Mouse (Mus musculus): ENCODE results near the gene Acss2. TPM values are rescaled to one million over a fixed set of nuclear protein-coding genes. Genes with fewer than 3 reads are reported as not detected.

Acss2 gene
- polyA plus RNA-seq, 1 experiment from 2014 or later, result 13.0 TPM

DNA sequence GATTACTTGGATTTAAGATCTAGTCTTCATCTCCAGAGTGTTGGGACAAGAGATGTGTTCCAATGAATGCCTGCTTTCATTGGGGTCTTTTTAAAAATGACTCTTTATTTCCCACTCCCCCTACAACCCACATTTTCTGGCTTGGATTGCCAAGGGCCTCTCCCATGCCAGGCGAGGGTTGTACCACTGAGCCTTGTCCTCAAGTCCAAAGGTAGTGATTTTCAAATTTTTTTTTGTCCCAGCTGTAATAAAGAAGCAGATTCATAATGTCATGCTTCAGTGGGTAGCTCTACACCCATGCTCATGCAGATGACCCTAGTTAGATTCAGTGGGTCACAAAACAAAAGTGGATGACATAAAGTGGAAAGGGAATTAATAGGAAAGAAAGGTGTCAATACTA lies 29.2 kb downstream of the Acss2 start:
- no peak overlapping the region for H3K4me2 ChIP-seq
- no peaks in the 10 kb centered on the region for H3K4me1 ChIP-seq
- no peak overlapping the region for H3K4me3 ChIP-seq (replicated peaks)
- no peaks in the 10 kb centered on the region for H3K36me3 ChIP-seq
- no peak overlapping the region for H3K9ac ChIP-seq
- no peaks in the 10 kb centered on the region for H3K9me3 ChIP-seq (replicated peaks)
- no peak overlapping the region for H3K27ac ChIP-seq
- no peaks in the 10 kb centered on the region for H3K27me3 ChIP-seq
- ATAC-seq (replicated peaks; ENCODE audit: low FRiP score), result no peak
- WGBS, result 79% methylated on average over 1 of the region's 1 CpGs

DNA sequence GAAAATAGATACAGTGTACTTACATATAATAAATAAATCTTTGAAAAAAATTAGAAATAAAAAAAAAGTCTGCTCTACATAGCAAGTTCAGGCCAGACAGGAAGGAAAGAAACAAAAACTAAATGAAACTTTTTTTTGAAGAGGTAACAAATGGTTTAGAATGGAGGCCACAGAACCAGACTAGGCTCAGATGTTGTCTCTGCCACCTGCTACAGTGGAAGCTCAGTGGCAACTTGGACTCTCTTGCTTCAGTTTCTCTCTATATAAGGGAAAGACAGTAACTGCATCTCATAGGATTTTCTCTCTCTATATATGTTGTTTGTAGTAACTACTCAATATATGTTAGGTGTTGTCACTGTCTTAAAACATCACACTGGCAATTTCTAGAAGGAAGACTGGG lies 34.6 kb downstream of the Acss2 start:
- H3K36me3 ChIP-seq, result no peaks in the 10 kb centered on the region

DNA sequence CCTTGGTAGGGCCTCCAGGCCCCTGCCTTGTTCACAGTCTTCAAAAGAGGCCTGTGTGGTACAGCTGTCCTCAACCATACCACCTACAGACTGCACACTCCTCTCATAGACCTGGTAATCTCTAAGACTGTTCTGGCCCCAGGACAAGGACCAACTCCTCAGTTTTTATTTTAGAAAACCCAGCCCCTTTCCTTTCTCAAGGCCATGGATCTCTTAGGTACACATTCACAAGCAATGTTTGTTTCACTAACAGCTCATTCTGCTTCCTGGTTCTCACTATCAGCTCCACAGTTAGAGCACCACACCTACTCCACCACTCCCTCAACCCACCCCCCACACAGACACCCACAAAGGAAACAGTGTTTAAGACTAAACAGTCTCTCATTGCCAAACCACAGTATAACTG lies 35.2 kb downstream of the Acss2 start:
- no peak for ATAC-seq (replicated peaks; ENCODE audit: low FRiP score)
- Histone ChIP-seq H3K27me3 (no peaks in the 10 kb centered on the region), H3K4me3 (replicated peaks) (no peak overlapping the region), H3K9ac (no peak overlapping the region), H3K36me3 (no peaks in the 10 kb centered on the region), H3K4me1 (no peaks in the 10 kb centered on the region), H3K4me2 (no peak overlapping the region), H3K9me3 (replicated peaks) (no peaks in the 10 kb centered on the region), H3K27ac (no peak overlapping the region)

More for the DNA sequence above, 34.6 kb downstream of the Acss2 start:
- no peak for ATAC-seq (replicated peaks; ENCODE audit: low FRiP score)
- Histone ChIP-seq H3K27me3 (no peaks in the 10 kb centered on the region), H3K4me2 (no peak overlapping the region), H3K4me1 (no peaks in the 10 kb centered on the region), H3K9me3 (replicated peaks) (no peaks in the 10 kb centered on the region), H3K4me3 (replicated peaks) (no peak overlapping the region), H3K27ac (no peak overlapping the region), H3K9ac (no peak overlapping the region)

DNA sequence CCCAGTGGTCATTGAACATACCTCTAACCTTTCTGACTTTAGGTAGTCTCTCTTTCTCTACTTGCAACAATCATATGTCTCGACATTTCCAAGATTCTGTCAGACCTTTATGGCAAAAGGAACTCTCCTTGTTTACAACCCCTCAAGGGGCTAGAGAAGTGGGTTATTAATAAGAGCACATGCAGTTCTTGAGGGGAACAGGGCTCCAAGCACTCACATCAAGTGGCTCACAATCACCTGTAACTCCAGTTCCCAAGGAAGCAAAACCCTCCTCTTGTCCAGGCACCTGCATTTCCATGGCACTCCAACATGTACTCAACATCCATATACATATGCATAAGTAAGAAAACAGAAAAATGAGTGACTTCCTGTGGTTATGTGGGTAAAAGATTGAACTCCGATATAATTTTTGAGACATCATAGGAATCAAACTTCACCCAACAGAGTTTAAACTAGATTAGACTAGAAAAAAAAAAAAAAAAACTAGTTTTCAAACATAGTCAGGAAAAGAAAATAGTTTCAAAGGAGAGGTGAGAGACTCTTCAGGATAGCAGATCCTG lies 36.8 kb downstream of the Acss2 start:
- ATAC-seq (replicated peaks; ENCODE audit: low FRiP score), result no peak
- WGBS, result 77% methylated on average over 2 of the region's 2 CpGs

DNA sequence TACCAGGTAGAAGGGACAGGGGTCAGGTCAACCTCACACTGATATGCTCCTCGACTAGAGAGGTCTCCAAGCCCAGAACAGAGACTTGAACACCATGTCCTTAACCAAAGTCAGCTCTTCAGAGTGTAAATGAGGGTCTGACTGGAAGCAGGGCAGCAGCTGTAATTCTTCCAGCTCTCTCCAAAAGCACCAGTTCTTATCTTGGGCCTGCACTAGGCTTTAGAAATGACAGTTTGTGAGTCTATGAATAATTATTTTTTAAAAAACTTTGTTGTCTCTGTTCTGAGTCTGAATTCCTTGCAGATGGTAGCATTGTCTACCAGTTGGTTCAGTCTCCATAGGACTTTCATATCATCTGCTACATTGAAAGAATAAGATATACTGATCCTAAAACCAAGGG lies 44.5 kb downstream of the Acss2 start:
- H3K9me3 ChIP-seq (replicated peaks), result no peaks in the 10 kb centered on the region
- no peak for ATAC-seq (replicated peaks; ENCODE audit: low FRiP score)
- 60% methylated on average over 1 of the region's 1 CpGs for WGBS
- no peaks in the 10 kb centered on the region for H3K27me3 ChIP-seq
- H3K4me1 ChIP-seq, result no peaks in the 10 kb centered on the region
- peaks cover 9% of the 10 kb centered on the region for H3K36me3 ChIP-seq
- H3K4me3 ChIP-seq (replicated peaks), result no peak overlapping the region
- no peak overlapping the region for H3K9ac ChIP-seq
- H3K27ac ChIP-seq, result no peak overlapping the region
- H3K4me2 ChIP-seq, result no peak overlapping the region

More for the DNA sequence above, 36.8 kb downstream of the Acss2 start:
- no peak overlapping the region for H3K27ac ChIP-seq
- H3K4me3 ChIP-seq (replicated peaks), result no peak overlapping the region
- H3K27me3 ChIP-seq, result no peaks in the 10 kb centered on the region
- no peak overlapping the region for H3K4me2 ChIP-seq
- no peaks in the 10 kb centered on the region for H3K36me3 ChIP-seq
- H3K4me1 ChIP-seq, result no peaks in the 10 kb centered on the region
- H3K9me3 ChIP-seq (replicated peaks), result no peaks in the 10 kb centered on the region
- no peak overlapping the region for H3K9ac ChIP-seq

DNA sequence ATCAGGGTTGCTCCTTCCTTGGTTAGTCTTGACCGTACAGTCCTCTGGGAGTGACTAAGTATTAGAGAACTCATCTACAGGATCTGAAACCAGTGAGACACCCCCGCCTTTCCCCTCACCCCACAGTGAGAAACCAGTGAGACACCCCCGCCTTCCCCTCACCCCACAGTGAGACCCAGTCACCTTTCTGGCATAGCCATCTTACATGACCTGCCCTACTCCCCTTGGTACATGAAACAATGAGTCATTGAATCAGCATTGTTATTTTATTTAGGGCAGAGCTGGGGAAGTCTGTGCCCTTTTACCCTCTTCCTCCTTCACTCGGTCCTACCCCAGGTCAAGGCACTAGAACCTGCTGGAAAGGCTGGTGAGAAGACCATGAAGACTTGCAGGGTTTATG lies 45.2 kb downstream of the Acss2 start:
- Histone ChIP-seq H3K4me2 (no peak overlapping the region), H3K4me1 (no peaks in the 10 kb centered on the region), H3K27ac (no peak overlapping the region), H3K9me3 (replicated peaks) (no peaks in the 10 kb centered on the region), H3K9ac (no peak overlapping the region), H3K4me3 (replicated peaks) (no peak overlapping the region), H3K27me3 (no peaks in the 10 kb centered on the region), H3K36me3 (peaks cover 13% of the 10 kb centered on the region)
- WGBS, result 78% methylated on average over 4 of the region's 4 CpGs
- no peak for ATAC-seq (replicated peaks; ENCODE audit: low FRiP score)

DNA sequence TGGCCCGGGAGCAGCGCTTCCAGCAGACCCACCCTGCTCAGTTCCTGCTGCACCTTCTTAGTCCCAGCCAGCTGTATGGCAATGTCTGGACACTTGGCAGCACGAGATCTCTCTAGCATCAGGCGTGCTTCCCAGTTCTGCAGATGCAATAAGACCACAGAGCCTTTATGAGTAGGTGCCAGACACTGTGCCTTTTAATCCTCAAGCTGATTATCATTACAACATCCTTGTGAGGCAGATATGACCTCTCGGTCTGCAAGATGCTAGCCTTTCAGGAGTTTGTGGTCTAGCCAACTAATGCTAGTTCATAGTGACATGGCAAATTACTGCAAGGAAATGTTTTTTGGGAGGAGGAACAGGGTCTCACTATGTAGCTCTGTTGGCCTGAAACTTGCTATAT lies 50.0 kb downstream of the Acss2 start:
- no peak overlapping the region for H3K9ac ChIP-seq
- H3K9me3 ChIP-seq (replicated peaks), result no peaks in the 10 kb centered on the region
- no peak overlapping the region for H3K4me2 ChIP-seq
- no peak overlapping the region for H3K4me3 ChIP-seq (replicated peaks)
- H3K4me1 ChIP-seq, result peaks cover 3% of the 10 kb centered on the region; the same call in 1 of the 2 replicates
- H3K27me3 ChIP-seq, result no peaks in the 10 kb centered on the region
- 87% methylated on average over 5 of the region's 5 CpGs for WGBS
- no peak for ATAC-seq (replicated peaks; ENCODE audit: low FRiP score)
- H3K36me3 ChIP-seq, result peaks cover 13% of the 10 kb centered on the region
- H3K27ac ChIP-seq, result no peak overlapping the region

DNA sequence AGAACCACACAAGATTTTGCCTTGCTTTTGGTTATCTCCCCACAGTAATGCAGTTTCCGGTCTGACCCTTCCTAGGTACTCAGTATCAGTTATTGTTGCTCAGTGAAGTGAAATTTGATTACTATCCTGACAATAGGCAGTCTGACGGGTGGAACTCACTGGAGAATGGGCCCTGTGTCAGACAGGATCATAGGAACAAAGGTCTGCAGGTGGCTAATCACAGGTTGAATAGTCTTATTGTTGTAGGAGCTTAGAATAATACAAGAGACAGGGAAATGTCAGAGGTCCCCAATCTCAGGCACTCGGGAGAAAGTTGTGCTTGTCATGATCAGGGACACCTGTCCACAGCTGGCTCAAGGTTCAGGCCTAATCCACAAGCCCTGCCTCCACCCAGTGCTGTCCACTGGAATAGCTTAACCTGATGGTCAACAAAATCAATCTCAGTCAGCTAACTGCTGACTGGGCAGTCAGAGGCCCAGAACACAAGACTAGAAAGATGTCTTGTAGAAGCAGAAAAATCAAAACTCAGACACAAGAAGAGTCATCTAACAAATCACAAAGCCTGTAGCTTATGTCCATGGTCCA lies 51.6 kb downstream of the Acss2 start:
- Histone ChIP-seq H3K4me2 (no peak overlapping the region), H3K36me3 (peaks cover 13% of the 10 kb centered on the region), H3K4me1 (peaks cover 3% of the 10 kb centered on the region; the same call in 1 of the 2 replicates), H3K9me3 (replicated peaks) (no peaks in the 10 kb centered on the region), H3K27me3 (no peaks in the 10 kb centered on the region), H3K9ac (no peak overlapping the region), H3K27ac (no peak overlapping the region), H3K4me3 (replicated peaks) (no peak overlapping the region)
- 34% methylated on average over 3 of the region's 3 CpGs for WGBS
- no peak for ATAC-seq (replicated peaks; ENCODE audit: low FRiP score)

DNA sequence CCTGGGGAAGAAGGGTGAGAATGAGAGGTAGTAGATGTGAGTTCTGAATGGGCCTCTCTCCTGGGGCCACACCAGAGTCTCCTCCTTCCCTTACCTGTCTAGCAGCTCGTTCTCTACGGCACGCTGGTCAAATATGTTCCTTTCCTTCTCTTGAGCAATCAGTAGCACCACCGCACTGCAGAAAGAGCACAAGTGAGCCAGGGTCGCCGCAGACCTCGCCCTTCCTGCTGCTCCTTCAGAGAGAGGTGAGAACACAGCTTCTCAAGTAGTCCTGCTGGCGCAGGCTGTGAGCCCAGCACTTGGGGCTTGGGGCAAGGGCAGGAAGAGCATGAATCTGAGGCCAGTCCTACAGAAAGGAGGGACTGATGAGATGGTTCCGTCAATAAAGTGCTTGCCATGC lies 55.3 kb downstream of the Acss2 start:
- Histone ChIP-seq H3K9ac (no peak overlapping the region), H3K4me2 (no peak overlapping the region), H3K4me3 (replicated peaks) (no peak overlapping the region), H3K9me3 (replicated peaks) (no peaks in the 10 kb centered on the region), H3K36me3 (peaks cover 17% of the 10 kb centered on the region), H3K27ac (no peak overlapping the region), H3K27me3 (no peaks in the 10 kb centered on the region), H3K4me1 (peaks cover 3% of the 10 kb centered on the region; the same call in 1 of the 2 replicates)
- WGBS, result 86% methylated on average over 9 of the region's 9 CpGs
- no peak for ATAC-seq (replicated peaks; ENCODE audit: low FRiP score)

DNA sequence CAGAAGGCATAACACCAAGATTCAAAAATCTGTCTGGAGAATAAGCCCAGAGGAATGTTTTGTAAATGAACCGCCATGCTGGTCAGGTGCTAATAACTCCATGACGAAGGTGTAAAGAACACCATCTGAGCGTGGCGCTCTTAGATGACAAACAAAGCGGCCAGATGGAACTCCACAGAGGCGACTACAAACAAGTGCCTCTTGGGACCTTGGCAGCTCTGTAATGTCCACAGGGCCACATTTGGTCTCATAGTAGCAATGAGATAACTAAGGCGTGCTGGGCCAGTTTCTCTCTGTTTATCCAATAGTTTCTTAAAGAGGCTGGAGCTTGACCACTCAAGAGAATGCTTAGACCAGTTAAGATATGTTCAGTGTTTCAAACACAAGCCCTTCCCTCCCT lies 56.2 kb downstream of the Acss2 start:
- H3K9me3 ChIP-seq (replicated peaks), result no peaks in the 10 kb centered on the region
- no peak overlapping the region for H3K27ac ChIP-seq
- H3K4me1 ChIP-seq, result peaks cover 3% of the 10 kb centered on the region; the same call in 1 of the 2 replicates
- no peak overlapping the region for H3K4me3 ChIP-seq (replicated peaks)
- H3K27me3 ChIP-seq, result no peaks in the 10 kb centered on the region
- no peak overlapping the region for H3K4me2 ChIP-seq
- ATAC-seq (replicated peaks; ENCODE audit: low FRiP score), result no peak
- peaks cover 17% of the 10 kb centered on the region for H3K36me3 ChIP-seq
- no peak overlapping the region for H3K9ac ChIP-seq
- WGBS, result 90% methylated on average over 7 of the region's 7 CpGs

DNA sequence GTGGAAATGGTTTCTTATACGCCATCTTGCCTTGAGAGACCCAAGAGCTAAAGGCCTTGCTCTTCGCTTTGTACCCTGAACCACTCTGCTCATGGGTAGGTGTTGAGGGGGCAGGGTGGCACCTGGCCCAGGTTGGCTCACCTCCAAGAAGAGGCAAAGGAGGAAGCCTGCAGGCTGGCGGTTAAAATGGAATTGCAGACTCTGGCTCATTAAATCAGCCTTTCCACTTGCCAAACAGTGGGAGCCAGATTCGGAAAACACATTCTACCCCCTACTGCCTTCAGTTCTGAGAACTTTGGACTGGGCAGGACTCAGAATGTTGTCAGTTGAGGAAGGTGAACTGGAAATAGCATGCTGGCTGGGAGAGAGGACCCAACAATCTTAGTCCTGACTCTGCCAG lies 57.0 kb downstream of the Acss2 start:
- peaks cover 17% of the 10 kb centered on the region for H3K36me3 ChIP-seq
- H3K9me3 ChIP-seq (replicated peaks), result no peaks in the 10 kb centered on the region
- H3K27ac ChIP-seq, result no peak overlapping the region
- H3K4me3 ChIP-seq (replicated peaks), result no peak overlapping the region
- no peak overlapping the region for H3K4me2 ChIP-seq
- no peak overlapping the region for H3K9ac ChIP-seq
- ATAC-seq (replicated peaks; ENCODE audit: low FRiP score), result no peak
- WGBS, result 94% methylated on average over 4 of the region's 4 CpGs
- no peaks in the 10 kb centered on the region for H3K27me3 ChIP-seq
- peaks cover 3% of the 10 kb centered on the region; the same call in 1 of the 2 replicates for H3K4me1 ChIP-seq

DNA sequence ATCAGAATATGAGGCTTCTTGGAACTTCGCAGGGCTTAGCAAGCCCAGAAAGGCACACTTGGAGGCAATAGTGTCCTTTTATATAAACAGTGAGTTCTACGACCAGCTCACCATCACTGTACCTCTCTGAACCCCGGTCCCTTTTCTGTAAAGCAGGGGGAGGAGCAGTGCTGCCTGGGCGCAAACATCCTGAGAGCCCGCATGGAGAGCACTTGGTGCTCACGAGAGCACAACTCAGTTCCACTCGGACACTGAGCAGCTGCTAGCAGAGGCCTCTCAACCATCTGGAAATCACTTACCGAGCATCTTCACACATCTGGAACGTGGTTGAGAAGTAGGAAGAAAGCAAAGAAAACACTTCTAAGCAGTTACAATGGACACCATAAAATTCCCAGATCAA lies 58.9 kb downstream of the Acss2 start:
- no peaks in the 10 kb centered on the region for H3K4me1 ChIP-seq
- H3K36me3 ChIP-seq, result peaks cover 20% of the 10 kb centered on the region
- WGBS, result 79% methylated on average over 9 of the region's 9 CpGs
- H3K9me3 ChIP-seq (replicated peaks), result no peaks in the 10 kb centered on the region
- no peaks in the 10 kb centered on the region for H3K27me3 ChIP-seq
- no peak overlapping the region for H3K4me2 ChIP-seq
- H3K4me3 ChIP-seq (replicated peaks), result no peak overlapping the region
- no peak for ATAC-seq (replicated peaks; ENCODE audit: low FRiP score)
- H3K9ac ChIP-seq, result no peak overlapping the region
- H3K27ac ChIP-seq, result no peak overlapping the region

DNA sequence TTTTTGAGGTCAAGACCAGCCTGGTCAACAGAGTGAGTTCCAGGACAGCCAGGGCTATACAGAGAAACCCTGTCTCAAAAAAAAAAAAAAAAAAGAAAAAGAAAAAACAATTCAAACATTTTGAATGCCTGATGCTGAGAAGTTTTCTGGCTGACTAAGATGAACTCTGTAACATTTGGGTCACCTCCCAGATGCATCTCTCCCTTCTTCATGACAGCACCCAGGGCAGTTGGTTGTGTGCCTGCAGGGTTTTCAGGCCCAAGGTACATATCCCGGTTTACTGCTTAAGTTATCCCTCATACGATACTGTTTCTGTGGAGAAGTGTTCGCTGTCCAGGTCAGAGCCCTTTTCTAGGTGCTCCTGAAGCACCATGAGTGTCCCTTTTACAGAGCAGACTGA lies 62.6 kb downstream of the Acss2 start:
- H3K4me1 ChIP-seq, result no peaks in the 10 kb centered on the region
- H3K4me3 ChIP-seq (replicated peaks), result no peak overlapping the region
- WGBS, result 86% methylated on average over 3 of the region's 3 CpGs
- no peaks in the 10 kb centered on the region for H3K9me3 ChIP-seq (replicated peaks)
- H3K27me3 ChIP-seq, result no peaks in the 10 kb centered on the region
- H3K9ac ChIP-seq, result no peak overlapping the region
- H3K36me3 ChIP-seq, result peaks cover 18% of the 10 kb centered on the region
- no peak overlapping the region for H3K4me2 ChIP-seq
- H3K27ac ChIP-seq, result no peak overlapping the region
- ATAC-seq (replicated peaks; ENCODE audit: low FRiP score), result no peak

Measured in kidney, embryonic 15.5 days (tissue).